ENCODE assay signal across 8 mouse cellular contexts in the genomic region with DNA sequence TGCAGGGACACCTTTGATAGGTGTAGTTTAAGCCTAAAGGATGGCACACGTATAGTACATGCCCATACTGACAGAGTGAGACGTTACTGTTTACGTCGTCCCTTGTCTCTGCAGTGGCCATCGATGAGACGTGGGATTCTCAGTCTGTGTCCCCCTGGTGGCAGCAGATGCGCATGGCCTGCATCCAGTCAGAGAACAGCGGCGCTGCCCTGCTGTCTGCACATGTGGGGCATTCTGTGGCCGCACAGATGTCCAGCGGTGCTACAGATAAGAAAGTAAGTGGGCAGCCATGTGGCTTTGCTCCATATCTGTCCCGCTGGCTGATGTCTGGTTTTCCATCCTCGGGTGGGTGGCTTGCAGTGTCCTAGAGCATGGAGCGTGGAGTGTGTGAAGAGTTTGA. TPM values are rescaled to one million over a fixed set of nuclear protein-coding genes. Genes with fewer than 3 reads are reported as not detected.
DNase-seq lines count a peak whose midpoint lies in the region; ATAC-seq lines count a peak whose summit lies in the region.

No protein-coding gene starts in this region.

- no peak overlapping the region for H3K27ac ChIP-seq in limb, embryonic 10.5 days

- H3K9me3 ChIP-seq in limb, embryonic 10.5 days (replicated peaks) = no peaks in the 10 kb centered on the region

- no peak overlapping the region for H3K4me3 ChIP-seq in limb, embryonic 10.5 days

- no peaks in the 10 kb centered on the region for H3K27me3 ChIP-seq in limb, embryonic 10.5 days (ENCODE audit: low read depth, poor library complexity, severe bottlenecking)

- H3K36me3 ChIP-seq in limb, embryonic 10.5 days = peaks cover 82% of the 10 kb centered on the region

- peak; percentile 42 for DNase-seq in cerebellum, postnatal 10 days
- DNase-seq in cerebellum, adult 11-12 months = no peak
- DNase-seq in left cerebral cortex, postnatal 4 days = peak; percentile 25
- DNase-seq in left cerebral cortex, adult 8-10 months (ENCODE audit: low spot score in 2 of 2) = no peak
- DNase-seq in limb, embryonic 10.5 days (ENCODE audit: low spot score) = peak; percentile 39
- peak; percentile 53 for DNase-seq in retina, postnatal 1 day
- no peak for DNase-seq in frontal cortex, postnatal 25 days (ENCODE audit: low spot score in 2 of 2)

- intact Hi-C loops in left cerebral cortex, postnatal 4 days (cut with DNase I) = no loop called here

- H3K4me1 ChIP-seq in limb, embryonic 10.5 days = no peaks in the 10 kb centered on the region

- ATAC-seq in common myeloid progenitor, adult 5-6 weeks (replicated peaks; ENCODE audit: low read depth, poor library complexity, severe bottlenecking) = peak; percentile 69

- WGBS in limb, embryonic 10.5 days = 63% methylated on average over 14 of the region's 14 CpGs

RNA-seq across cellular contexts. Expression of a gene that starts 58.6 kb away (rescaled TPM):
- 10 to 100 TPM; 51.9 to 52.7 TPM for total RNA-seq in left cerebral cortex, postnatal 4 days (2021)
- total RNA-seq in left cerebral cortex, adult 8-10 months (2022) = 10 to 100 TPM; 65.4 to 73.2 (median 71.2) TPM
- 43.5 and 50.6 TPM in 2 replicates for total RNA-seq in common myeloid progenitor, adult 5-6 weeks (2017)
- 17.7 and 20.6 TPM in 2 replicates for polyA plus RNA-seq in limb, embryonic 10.5 days (2016; fragmentation: Nextera tagmentation; extraction: Ambion mirVana)

Comparison
In these comparisons a context has a peak if more than half of its experiments do, and no peak if none do; other contexts are left out.
1. DNase-seq: peak in cerebellum, postnatal 10 days (2 of 2), left cerebral cortex, postnatal 4 days (single experiment), limb, embryonic 10.5 days (single experiment) and retina, postnatal 1 day (single experiment); none in cerebellum, adult 11-12 months (single experiment), left cerebral cortex, adult 8-10 months (0 of 2) and frontal cortex, postnatal 25 days (0 of 2).